Mouse (Mus musculus) limb, embryonic 14.5 days (tissue): ENCODE results near the gene Zfp655. TPM values are rescaled to one million over a fixed set of nuclear protein-coding genes. Genes with fewer than 3 reads are reported as not detected.
A peak's percentile ranks its signal among the peaks of the same experiment; 100 is the strongest.

Experiments used
- ATAC-seq: fragments of 200-750 bp; cut with Nextera tagmentation; 2 replicates; pipeline ENCODE4 v1.8.0; 2017; ENCODE audit warnings: low read depth, moderate number of reproducible peaks, moderate TSS enrichment; ENCODE audit not compliant: low FRiP score
- DNase-seq: peaks from one replicate; pipeline ENCODE4 v3.0.0-alpha.2; 2015; ENCODE audit warnings: low spot score
- H3K27ac ChIP-seq: fragments of 300-500 bp; sonication (generic); replicated peaks from 2 replicates; pipeline ENCODE4 v1.5.1; 2014; ENCODE audit warnings: low read depth, mild to moderate bottlenecking, low read length, moderate library complexity, mixed read lengths
- H3K27me3 ChIP-seq: fragments of 300-500 bp; sonication (generic); 2 replicates; pipeline ENCODE4 v1.6.1; 2014; ENCODE audit warnings: low read length, mixed read lengths; ENCODE audit not compliant: control insufficient read depth, insufficient read depth
- H3K36me3 ChIP-seq: fragments of 300-500 bp; sonication (generic); 2 replicates; pipeline ENCODE4 v1.6.1; 2014; ENCODE audit warnings: mild to moderate bottlenecking, low read length, moderate library complexity, mixed read lengths; ENCODE audit not compliant: control insufficient read depth, insufficient read depth
- H3K4me1 ChIP-seq: fragments of 300-500 bp; sonication (generic); 2 replicates; pipeline ENCODE4 v1.6.1; 2014; ENCODE audit warnings: antibody characterized with exemption, low read length, mixed read lengths; ENCODE audit not compliant: control insufficient read depth, insufficient read depth
- H3K4me2 ChIP-seq: fragments of 300-500 bp; sonication (generic); replicated peaks from 2 replicates; pipeline ENCODE4 v1.6.1; 2014; ENCODE audit warnings: low read depth, mild to moderate bottlenecking, low read length, moderate library complexity; ENCODE audit not compliant: severe bottlenecking
- H3K4me3 ChIP-seq: fragments of 300-500 bp; sonication (generic); replicated peaks from 2 replicates; pipeline ENCODE4 v1.5.1; 2014; ENCODE audit warnings: low read length
- H3K9ac ChIP-seq: fragments of 300-500 bp; sonication (generic); 2 replicates; pipeline ENCODE4 v1.6.1; 2014; ENCODE audit warnings: mild to moderate bottlenecking, low read depth, low read length, moderate library complexity; ENCODE audit not compliant: severe bottlenecking
- H3K9me3 ChIP-seq: fragments of 300-500 bp; sonication (generic); 2 replicates; pipeline ENCODE4 v1.6.1; 2016; ENCODE audit warnings: low read length; ENCODE audit not compliant: control insufficient read depth
- POLR2A ChIP-seq: fragments of 200-500 bp; IDR thresholded peaks from 2 replicates; pipeline ENCODE4 v1.8.0; 2012; ENCODE audit warnings: inconsistent platforms, mild to moderate bottlenecking, moderate library complexity, borderline replicate concordance; ENCODE audit not compliant: insufficient read depth, insufficient read length; ENCODE audit errors: extremely low read depth
- WGBS: fragments of 180-500 bp; shearing (Covaris S2); extraction: QIAGEN DNeasy Blood & Tissue Kit; methylation state at CpG from one replicate; pipeline ENCODE4 v1.1.7; 2014; 5-methylcytosine and 5-hydroxymethylcytosine counted together
- polyA plus RNA-seq, 2 experiments: library from polyadenylated mRNA; depleted of rRNA in 1 of 2; stranded (reverse) in 1 of 2; unstranded in 1 of 2; fragments of >200 nt; fragmentation: Nextera tagmentation in 1 of 2; extraction: Ambion mirVana in 1 of 2; gene quantifications; 2 replicates each; pipeline versions ENCODE4 v1.2.1 to v1.2.3; 2012 to 2014

The Zfp655 gene
- polyA plus RNA-seq (2012; rRNA removed) (16.6 and 18.5 TPM in 2 replicates), polyA plus RNA-seq (2014; fragmentation: Nextera tagmentation; extraction: Ambion mirVana) (36.8 and 38.1 TPM in 2 replicates)

- ATAC-seq = peak; percentile 99
These were observed at the start of gene Zfp655 for GRCm38 (mm10) chr5:145231367-145231871. Gene Zfp655 (plus strand): TSS chr5:145231715.

DNA sequence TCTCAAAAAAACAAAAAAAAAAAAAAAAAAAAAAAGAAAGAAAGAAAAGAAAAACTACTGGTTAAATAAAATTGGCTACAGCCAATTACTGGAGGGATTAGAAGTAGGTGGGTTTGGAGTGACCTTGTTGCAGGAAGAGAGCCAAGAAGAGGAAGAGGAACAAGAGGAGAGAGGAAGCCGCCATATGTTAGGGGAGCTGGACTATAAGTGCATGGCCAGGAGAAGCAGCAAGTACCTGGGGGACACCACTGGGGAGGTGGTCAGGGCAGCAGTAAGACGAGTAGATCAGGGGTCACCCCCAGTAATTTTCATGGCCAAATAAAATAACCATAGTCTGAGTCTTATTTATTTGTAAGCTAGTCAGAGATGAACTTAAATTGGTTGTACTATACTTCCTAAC lies 46.3 kb upstream of the Zfp655 start:
- TF ChIP-seq POLR2A = no peak
- H3K9me3 ChIP-seq = no peaks in the 10 kb centered on the region
- peaks cover 6% of the 10 kb centered on the region for H3K4me1 ChIP-seq
- no peak for DNase-seq
- no peaks in the 10 kb centered on the region for H3K27me3 ChIP-seq
- no peak overlapping the region for H3K9ac ChIP-seq
- peaks cover 80% of the 10 kb centered on the region for H3K36me3 ChIP-seq
- no peak overlapping the region for H3K27ac ChIP-seq
- no peak overlapping the region for H3K4me2 ChIP-seq
- no peak overlapping the region for H3K4me3 ChIP-seq
- no peak for ATAC-seq
- WGBS = 87% methylated on average over 2 of the region's 2 CpGs

More at GRCm38 (mm10) chr5:145231367-145231871, at the start of gene Zfp655:
- peaks cover 31% of the 10 kb centered on the region for H3K36me3 ChIP-seq
- DNase-seq = peak; percentile 93
- TF ChIP-seq POLR2A = peak; percentile 94; the same call in 1 of the 2 replicates
- H3K9ac ChIP-seq = peak within 1 kb of the TSS; percentile 94
- peak within 1 kb of the TSS; percentile 77 for H3K4me2 ChIP-seq
- H3K27me3 ChIP-seq = no peaks in the 10 kb centered on the region
- H3K9me3 ChIP-seq = no peaks in the 10 kb centered on the region
- H3K27ac ChIP-seq = peak within 1 kb of the TSS; percentile 84
- peak within 1 kb of the TSS; percentile 90 for H3K4me3 ChIP-seq
- under 1% methylated on average over 35 of the region's 42 CpGs for WGBS
- H3K4me1 ChIP-seq = peaks cover 10% of the 10 kb centered on the region

DNA sequence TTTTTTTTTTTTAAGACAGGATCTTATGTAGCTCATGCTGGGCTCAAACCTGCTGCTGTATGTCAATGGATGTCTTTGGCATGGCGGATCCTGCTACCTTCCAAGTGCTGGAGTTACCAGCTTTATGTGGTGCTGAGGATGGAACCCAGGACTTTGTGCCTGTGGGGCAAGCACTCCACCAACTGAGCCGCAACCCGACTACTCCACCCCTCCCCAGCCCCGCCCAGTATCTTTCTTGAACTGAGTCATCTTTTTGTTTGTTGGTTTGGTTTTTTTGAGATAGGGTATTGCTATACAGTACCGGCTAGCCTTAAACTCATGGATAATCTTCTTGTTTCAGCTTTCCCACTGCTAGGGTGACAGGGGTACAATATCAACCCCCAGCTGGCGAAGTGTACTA lies 42.1 kb upstream of the Zfp655 start:
- Histone ChIP-seq H3K9ac (0 out of 2 replicates have a peak overlapping the region, but pooled peaks have one; percentile 7), H3K36me3 (peaks cover 44% of the 10 kb centered on the region), H3K9me3 (no peaks in the 10 kb centered on the region), H3K27me3 (no peaks in the 10 kb centered on the region), H3K4me3 (no peak overlapping the region), H3K27ac (no peak overlapping the region), H3K4me1 (peaks cover 14% of the 10 kb centered on the region), H3K4me2 (no peak overlapping the region; the same call in 1 of the 2 replicates)
- WGBS = 91% methylated on average over 6 of the region's 6 CpGs
- DNase-seq = no peak
- no peak for TF ChIP-seq POLR2A
- ATAC-seq = no peak

DNA sequence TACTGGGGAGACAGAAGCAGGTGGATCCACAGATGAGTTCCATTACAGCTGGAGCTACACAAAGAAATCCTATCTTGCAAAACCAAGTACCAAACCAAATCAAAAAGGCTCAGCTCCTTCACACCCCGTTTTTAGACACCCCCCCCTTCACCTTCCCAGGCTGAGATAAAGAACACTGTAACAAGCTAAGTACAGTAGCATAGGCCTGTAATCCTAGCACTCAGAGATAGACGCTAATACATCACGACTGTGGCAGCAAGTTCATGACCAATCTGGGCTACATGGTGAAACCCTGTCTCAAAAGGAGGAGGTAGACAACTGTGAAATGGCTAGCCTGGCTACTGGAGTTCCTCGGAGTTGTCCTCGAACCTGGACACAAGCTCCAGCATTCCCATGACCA lies 41.1 kb upstream of the Zfp655 start:
- Histone ChIP-seq H3K4me2 (peak overlapping the region; percentile 82), H3K4me3 (peak overlapping the region; percentile 73), H3K9ac (peak overlapping the region; percentile 88), H3K36me3 (peaks cover 45% of the 10 kb centered on the region), H3K4me1 (peaks cover 14% of the 10 kb centered on the region), H3K27ac (no peak overlapping the region), H3K9me3 (no peaks in the 10 kb centered on the region), H3K27me3 (no peaks in the 10 kb centered on the region)
- no peak for TF ChIP-seq POLR2A
- DNase-seq (no peak), ATAC-seq (no peak)
- 55% methylated on average over 5 of the region's 5 CpGs for WGBS

DNA sequence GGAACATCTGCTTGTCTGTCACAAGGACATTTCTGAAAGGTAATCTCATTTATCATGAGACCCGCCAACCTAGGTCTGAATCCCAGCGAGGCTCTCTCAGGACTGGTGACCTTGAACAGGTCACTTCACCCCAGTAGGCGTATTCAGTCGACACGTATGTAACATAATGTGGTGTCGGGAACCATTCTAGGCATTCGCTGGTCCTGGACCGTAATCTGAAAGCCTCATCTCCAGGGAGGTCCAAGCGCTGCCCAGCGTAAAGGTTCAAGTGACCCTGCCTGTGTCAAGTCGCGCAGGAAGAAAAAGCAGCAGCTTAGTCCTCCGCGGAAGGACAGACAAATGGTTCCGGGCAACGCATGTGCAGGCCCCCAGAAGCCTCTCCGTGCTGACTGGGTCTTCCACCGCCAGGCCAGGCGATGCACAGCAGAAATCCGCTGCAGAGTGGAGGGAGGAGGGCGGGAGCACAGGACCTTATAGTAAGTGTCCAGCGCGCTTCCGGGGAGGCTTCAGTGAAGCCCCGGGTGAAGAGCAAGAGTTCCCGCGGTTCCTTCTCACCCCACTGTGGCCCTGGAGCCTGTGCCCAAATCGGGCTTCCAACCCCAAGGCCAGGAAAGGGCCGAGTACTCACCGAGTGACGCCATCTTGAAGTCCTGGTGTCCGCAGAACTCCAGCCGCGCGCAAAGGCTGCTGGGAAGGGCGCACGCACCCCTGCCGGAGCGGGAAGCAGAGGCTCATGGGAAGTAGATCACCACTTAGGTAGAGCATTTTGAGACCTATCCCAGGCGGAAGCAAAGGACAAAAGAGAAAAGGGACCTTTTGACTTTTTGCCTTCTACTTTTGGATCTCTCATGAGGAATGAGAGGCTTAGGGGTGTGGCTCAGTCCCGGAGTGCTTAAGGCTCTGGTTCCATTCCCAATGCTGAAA lies 40.4 kb upstream of the Zfp655 start:
- 0 out of 2 replicates have a peak, but pooled peaks have one; percentile 40 for TF ChIP-seq POLR2A
- peak overlapping the region; percentile 88 for H3K9ac ChIP-seq
- H3K9me3 ChIP-seq = no peaks in the 10 kb centered on the region
- peak overlapping the region; percentile 66 for H3K27ac ChIP-seq
- DNase-seq (peak; percentile 88), ATAC-seq (peak; percentile 92)
- peaks cover 14% of the 10 kb centered on the region for H3K4me1 ChIP-seq
- H3K4me3 ChIP-seq = peak overlapping the region; percentile 73
- no peaks in the 10 kb centered on the region for H3K27me3 ChIP-seq
- H3K4me2 ChIP-seq = peak overlapping the region; percentile 82
- WGBS = 2% methylated on average over 39 of the region's 41 CpGs
- peaks cover 45% of the 10 kb centered on the region for H3K36me3 ChIP-seq
